Mouse (Mus musculus) spleen, adult 2 months (tissue): ENCODE results near the gene Ifnar2. TPM values are rescaled to one million over a fixed set of nuclear protein-coding genes. Genes with fewer than 3 reads are reported as not detected.
A peak's percentile ranks its signal among the peaks of the same experiment; 100 is the strongest.

ENCODE experiments used
- DNase-seq, 2 experiments: peaks; one replicate each; pipeline versions ENCODE4 v3.0.0 to v3.0.0-alpha.2; 2012 to 2021; ENCODE audit warnings: low spot score in 2 of 2, low read depth in 1 of 2
- H3K27ac ChIP-seq: fragments of 200-500 bp; 2 replicates; pipeline ENCODE4 v1.5.1; 2012; ENCODE audit warnings: low read length, inconsistent platforms; ENCODE audit not compliant: insufficient read depth
- H3K27me3 ChIP-seq: fragments of 200-500 bp; 2 replicates; pipeline ENCODE4 v1.6.1; 2012; ENCODE audit warnings: mild to moderate bottlenecking, moderate library complexity, low read length, inconsistent platforms; ENCODE audit not compliant: control insufficient read depth, insufficient read depth
- H3K36me3 ChIP-seq: fragments of 200-500 bp; 2 replicates; pipeline ENCODE4 v1.6.1; 2012; ENCODE audit warnings: mild to moderate bottlenecking, low read length, inconsistent platforms; ENCODE audit not compliant: control insufficient read depth, insufficient read depth
- H3K4me1 ChIP-seq: fragments of 200-500 bp; 2 replicates; pipeline ENCODE4 v1.6.1; 2011; ENCODE audit warnings: inconsistent platforms; ENCODE audit not compliant: control insufficient read depth, insufficient read depth, insufficient read length
- H3K4me3 ChIP-seq: fragments of 200-500 bp; 2 replicates; pipeline ENCODE4 v1.5.1; 2011; ENCODE audit warnings: mild to moderate bottlenecking, inconsistent platforms; ENCODE audit not compliant: insufficient read depth, insufficient read length; ENCODE audit errors: extremely low read depth
- CTCF ChIP-seq: fragments of 200-500 bp; IDR thresholded peaks from 2 replicates; pipeline ENCODE4 v1.5.1; 2011; ENCODE audit warnings: mild to moderate bottlenecking, inconsistent platforms; ENCODE audit not compliant: insufficient read depth, insufficient read length, insufficient replicate concordance; ENCODE audit errors: extremely low read depth
- POLR2A ChIP-seq: fragments of 200-500 bp; IDR thresholded peaks from 2 replicates; pipeline ENCODE4 v1.6.1; 2011; ENCODE audit warnings: low read depth, low read length, inconsistent platforms
- WGBS: fragments of 180-500 bp; shearing (Covaris S2); methylation state at CpG from one replicate; pipeline ENCODE4 v1.1.7; 2018; 5-methylcytosine and 5-hydroxymethylcytosine counted together
- polyA plus RNA-seq: library from polyadenylated mRNA; depleted of rRNA; stranded (reverse); fragments of >200 nt; gene quantifications from 2 replicates; pipeline ENCODE4 v1.2.3, GENCODE M21; 2012

Gene Ifnar2
- polyA plus RNA-seq, 1 experiment: 59.6 TPM

- H3K4me1 ChIP-seq: no peaks in the 10 kb centered on the region
- peaks cover 37% of the 10 kb centered on the region for H3K36me3 ChIP-seq
- no peak overlapping the region for H3K4me3 ChIP-seq
- no peak overlapping the region for H3K27ac ChIP-seq
- no peaks in the 10 kb centered on the region for H3K27me3 ChIP-seq
- TF ChIP-seq POLR2A: no peak
- no peak for TF ChIP-seq CTCF
- WGBS: 83% methylated on average over 3 of the region's 3 CpGs
- DNase-seq: no peak
Measured at GRCm38 (mm10) chr16:91387121-91387486, 14.5 kb downstream of the Ifnar2 start.

- WGBS: 94% methylated on average over 4 of the region's 4 CpGs
- no peaks in the 10 kb centered on the region for H3K27me3 ChIP-seq
- H3K4me3 ChIP-seq: no peak overlapping the region
- peaks cover 44% of the 10 kb centered on the region for H3K36me3 ChIP-seq
- TF ChIP-seq POLR2A (no peak), CTCF (peak; percentile 44; the same call in 1 of the 2 replicates)
- no peak for DNase-seq
- no peak overlapping the region for H3K27ac ChIP-seq
- H3K4me1 ChIP-seq: no peaks in the 10 kb centered on the region
Measured at GRCm38 (mm10) chr16:91390100-91390499, 17.5 kb downstream of the Ifnar2 start.

GRCm38 (mm10) chr16:91391421-91391820, 18.8 kb downstream of the Ifnar2 start, which contains the start of gene Gm21970:
Gm21970 (plus strand) TSS chr16:91391721.
- Histone ChIP-seq H3K27me3 (no peaks in the 10 kb centered on the region), H3K4me3 (no peak within 1 kb of the TSS), H3K4me1 (no peaks in the 10 kb centered on the region), H3K36me3 (peaks cover 43% of the 10 kb centered on the region), H3K27ac (no peak within 1 kb of the TSS)
- WGBS: 94% methylated on average over 5 of the region's 5 CpGs
- no peak for DNase-seq
- TF ChIP-seq CTCF (no peak), POLR2A (no peak)

GRCm38 (mm10) chr16:91394826-91395410, 22.3 kb downstream of the Ifnar2 start:
- Histone ChIP-seq H3K27ac (no peak overlapping the region), H3K4me1 (peaks cover 4% of the 10 kb centered on the region; the same call in 1 of the 2 replicates), H3K4me3 (no peak overlapping the region), H3K27me3 (no peaks in the 10 kb centered on the region), H3K36me3 (peaks cover 26% of the 10 kb centered on the region)
- TF ChIP-seq CTCF (no peak), POLR2A (no peak)
- DNase-seq: no peak
- WGBS: 90% methylated on average over 4 of the region's 4 CpGs

GRCm38 (mm10) chr16:91395633-91396392, 23.2 kb downstream of the Ifnar2 start:
- Histone ChIP-seq H3K36me3 (peaks cover 26% of the 10 kb centered on the region), H3K4me3 (no peak overlapping the region), H3K27me3 (no peaks in the 10 kb centered on the region), H3K4me1 (peaks cover 4% of the 10 kb centered on the region; the same call in 1 of the 2 replicates), H3K27ac (no peak overlapping the region)
- TF ChIP-seq POLR2A (no peak), CTCF (no peak)
- DNase-seq: no peak
- 84% methylated on average over 8 of the region's 8 CpGs for WGBS

- no peak overlapping the region for H3K27ac ChIP-seq
- no peaks in the 10 kb centered on the region for H3K27me3 ChIP-seq
- TF ChIP-seq POLR2A (no peak), CTCF (no peak)
- peaks cover 4% of the 10 kb centered on the region; the same call in 1 of the 2 replicates for H3K4me1 ChIP-seq
- no peak overlapping the region for H3K4me3 ChIP-seq
- DNase-seq: no peak
- WGBS: 85% methylated on average over 10 of the region's 10 CpGs
- H3K36me3 ChIP-seq: peaks cover 23% of the 10 kb centered on the region
Measured at GRCm38 (mm10) chr16:91396844-91397537, 24.4 kb downstream of the Ifnar2 start.
